Mouse (Mus musculus) megakaryocyte, adult 5-6 weeks (primary cell): ENCODE data around the gene Hagh. TPM values are rescaled to one million over a fixed set of nuclear protein-coding genes. Genes with fewer than 3 reads are reported as not detected.

ENCODE experiments used
- ATAC-seq: 2 replicates; pipeline ENCODE4 v1.8.0; 2016; ENCODE audit warnings: mild to moderate bottlenecking, inconsistent platforms; ENCODE audit not compliant: poor library complexity, severe bottlenecking
- total RNA-seq, 2 experiments: library from RNA; stranded (forward) in 1 of 2; stranded (reverse) in 1 of 2; fragments of 153-499, 151-499 nt in 1 of 2; fragments of 221-1000, 200-1000 nt in 1 of 2; gene quantifications; 2 replicates each; pipeline versions ENCODE4 v1.2.3 to v1.2.4; 2015 to 2017

The Hagh gene
- total RNA-seq, 2 experiments from 2014 or later: 25.0 to 29.5 TPM

DNA sequence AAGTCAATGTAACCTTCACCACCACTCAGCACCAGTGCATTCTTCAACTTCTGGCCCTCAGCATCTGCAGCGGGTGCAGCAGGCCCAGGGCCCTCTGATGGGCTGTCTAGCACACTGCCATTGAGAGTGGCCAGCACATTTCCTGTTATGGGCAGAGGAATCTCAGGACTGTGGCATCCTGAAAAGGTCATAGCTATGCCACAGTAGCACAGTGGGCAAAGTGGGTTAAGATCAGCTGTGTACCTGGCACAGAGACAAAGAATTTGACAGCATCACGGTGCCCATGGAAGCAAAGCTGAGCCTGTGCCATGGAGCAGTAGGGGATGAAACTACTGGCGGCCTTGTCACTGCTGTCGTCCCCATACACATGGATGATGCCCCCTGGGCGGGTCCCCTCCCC, 59.2 kb downstream of the Hagh start:
- no peak for ATAC-seq

DNA sequence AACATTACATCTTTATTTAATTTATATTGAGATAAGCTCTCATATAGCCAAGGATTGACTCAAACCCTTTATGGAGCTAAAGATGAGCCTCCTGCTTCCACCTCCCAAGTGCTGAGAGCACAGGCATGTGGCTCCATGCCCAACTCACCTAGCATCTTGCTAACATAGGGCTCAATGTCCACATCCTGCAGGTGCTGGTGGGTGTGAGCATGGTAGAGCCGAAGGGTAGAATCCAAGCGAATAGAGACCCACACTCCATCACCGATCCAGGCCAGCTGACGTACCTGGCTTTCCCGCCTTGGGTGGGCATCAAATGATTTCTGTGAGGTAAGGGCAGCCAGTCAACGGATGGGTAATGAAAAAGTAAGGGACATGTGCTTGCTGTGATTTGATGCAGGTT, 60.1 kb downstream of the Hagh start:
- ATAC-seq: no peak

- ATAC-seq: no peak
These were observed 62.2 kb downstream of the Hagh start for GRCm38 (mm10) chr17:24902124-24902523.

- no peak for ATAC-seq
These were observed 62.9 kb downstream of the Hagh start for GRCm38 (mm10) chr17:24902671-24903474.

DNA sequence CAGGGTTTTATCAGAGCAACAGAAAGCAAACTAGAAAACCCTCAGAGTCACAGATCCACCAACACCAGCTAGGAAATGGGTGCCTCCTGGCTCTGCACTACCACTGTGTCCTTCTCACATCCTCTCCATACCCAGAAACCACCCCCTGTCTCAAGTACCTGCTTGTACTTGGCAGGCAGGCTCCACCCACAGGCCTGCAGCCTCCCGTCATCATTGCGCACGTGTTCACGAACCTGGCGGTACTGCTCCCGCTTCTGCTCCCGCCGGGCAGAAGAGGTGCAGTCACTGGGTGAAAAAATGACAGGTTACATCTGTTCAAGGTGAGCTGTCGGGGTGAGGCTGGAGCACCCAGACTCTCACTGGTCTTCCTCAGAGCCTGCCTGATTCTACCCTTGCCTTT, 63.8 kb downstream of the Hagh start:
- no peak for ATAC-seq

DNA sequence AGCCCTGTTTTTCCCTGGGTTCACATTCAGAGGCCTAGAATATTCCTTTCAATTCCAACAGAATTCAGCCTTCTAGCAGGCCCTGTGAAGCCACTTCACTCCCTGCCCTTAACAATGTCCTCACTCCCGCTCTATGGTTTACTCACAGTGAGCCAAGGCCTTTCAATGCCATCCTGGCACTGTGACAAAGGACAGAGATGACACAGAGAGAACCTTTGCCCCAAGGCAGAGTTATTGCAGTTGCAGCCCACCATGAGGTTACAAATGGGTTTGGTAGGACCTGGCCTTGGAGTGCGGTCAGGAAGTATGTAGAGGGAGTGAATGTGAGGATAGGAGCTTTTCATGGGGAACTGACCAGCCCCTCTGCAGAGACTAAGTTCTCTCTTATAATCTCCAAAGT, 67.6 kb downstream of the Hagh start:
- no peak for ATAC-seq

DNA sequence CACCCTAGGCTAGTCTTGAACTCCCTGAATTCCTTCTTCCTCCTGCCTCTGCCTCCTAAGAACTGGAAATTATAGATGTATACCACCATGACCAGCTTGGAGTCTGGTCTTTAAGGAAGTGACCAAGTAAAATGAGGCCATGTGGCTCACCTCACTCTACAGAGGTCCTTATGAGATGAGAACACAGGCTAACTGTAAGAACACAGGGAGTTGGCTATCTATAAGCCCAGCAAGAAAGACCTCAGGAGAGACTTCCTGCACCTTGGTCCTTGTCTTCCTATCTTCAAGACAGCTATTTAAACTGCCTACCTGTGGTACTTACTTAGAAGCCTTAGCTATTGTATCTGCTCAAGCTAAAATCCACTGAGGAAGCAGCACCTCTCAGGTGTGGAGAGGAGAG, 74.0 kb downstream of the Hagh start:
- ATAC-seq: no peak

Other genes starting within 250 kb of the Hagh start
- gene Tsc2, start 207.5 kb upstream of the Hagh start, total RNA-seq (2015): 60.9 and 78.2 TPM in 2 replicates
- 25.5 and 32.4 TPM in 2 replicates for gene Tsc2, start 207.5 kb upstream of the Hagh start, total RNA-seq (2017)
- 0.50 and 2.1 TPM in 2 replicates for gene Nthl1, start 207.5 kb upstream of the Hagh start, total RNA-seq (2015)
- 3.4 and 4.7 TPM in 2 replicates for gene Nthl1, start 207.5 kb upstream of the Hagh start, total RNA-seq (2017)
- gene Slc9a3r2, start 189.8 kb upstream of the Hagh start, total RNA-seq (2015): 0.30 and 1.4 TPM in 2 replicates
- 1.1 and 1.5 TPM in 2 replicates for gene Slc9a3r2, start 189.8 kb upstream of the Hagh start, total RNA-seq (2017)
- gene Npw, start 181.7 kb upstream of the Hagh start, total RNA-seq (2015): not detected in 2 replicates
- not detected in 2 replicates for gene Npw, start 181.7 kb upstream of the Hagh start, total RNA-seq (2017)
- gene Zfp598, start 170.5 kb upstream of the Hagh start, total RNA-seq (2015): 18.1 and 19.2 TPM in 2 replicates
- gene Zfp598, start 170.5 kb upstream of the Hagh start, total RNA-seq (2017): 12.7 and 17.8 TPM in 2 replicates
- not detected in 2 replicates for gene Syngr3, start 150.2 kb upstream of the Hagh start, total RNA-seq (2015)
- gene Syngr3, start 150.2 kb upstream of the Hagh start, total RNA-seq (2017): not detected in 2 replicates
- 18.1 and 21.8 TPM in 2 replicates for gene Gfer, start 144.0 kb upstream of the Hagh start, total RNA-seq (2015)
- gene Gfer, start 144.0 kb upstream of the Hagh start, total RNA-seq (2017): 31.6 and 36.2 TPM in 2 replicates
- gene Noxo1, start 143.9 kb upstream of the Hagh start, total RNA-seq (2015): 1.5 and 1.7 TPM in 2 replicates
- 0.62 and 1.9 TPM in 2 replicates for gene Noxo1, start 143.9 kb upstream of the Hagh start, total RNA-seq (2017)
- 9.1 and 10.3 TPM in 2 replicates for gene Tbl3, start 132.5 kb upstream of the Hagh start, total RNA-seq (2015)
- gene Tbl3, start 132.5 kb upstream of the Hagh start, total RNA-seq (2017): 15.6 and 21.3 TPM in 2 replicates
- not detected in 2 replicates for gene Rnf151, start 122.1 kb upstream of the Hagh start, total RNA-seq (2015)
- not detected in 2 replicates for gene Rnf151, start 122.1 kb upstream of the Hagh start, total RNA-seq (2017)
- 2,172 and 2,303 TPM in 2 replicates for gene Rps2, start 122.0 kb upstream of the Hagh start, total RNA-seq (2015)
- 591 and 664 TPM in 2 replicates for gene Rps2, start 122.0 kb upstream of the Hagh start, total RNA-seq (2017)
- gene Ndufb10, start 115.7 kb upstream of the Hagh start, total RNA-seq (2015): 186 and 217 TPM in 2 replicates
- 251 and 266 TPM in 2 replicates for gene Ndufb10, start 115.7 kb upstream of the Hagh start, total RNA-seq (2017)
- gene Rpl3l, start 112.3 kb upstream of the Hagh start, total RNA-seq (2015): 0.45 and 0.52 TPM in 2 replicates
- gene Rpl3l, start 112.3 kb upstream of the Hagh start, total RNA-seq (2017): 0.15 and 1.5 TPM in 2 replicates
- 1,003 and 1,039 TPM in 2 replicates for gene Msrb1, start 103.5 kb upstream of the Hagh start, total RNA-seq (2015)
- 540 and 544 TPM in 2 replicates for gene Msrb1, start 103.5 kb upstream of the Hagh start, total RNA-seq (2017)
- gene Hs3st6, start 87.2 kb upstream of the Hagh start, total RNA-seq (2015): not detected in 2 replicates
- not detected in 2 replicates for gene Hs3st6, start 87.2 kb upstream of the Hagh start, total RNA-seq (2017)
- gene Meiob, start 35.9 kb upstream of the Hagh start, total RNA-seq (2015): not detected in 2 replicates
- 0.33 TPM in 1 of 2 replicates, not detected in the other for gene Meiob, start 35.9 kb upstream of the Hagh start, total RNA-seq (2017)
- gene Fahd1, start 10.2 kb downstream of the Hagh start, total RNA-seq (2015): 3.7 and 4.0 TPM in 2 replicates
- gene Fahd1, start 10.2 kb downstream of the Hagh start, total RNA-seq (2017): 8.4 and 13.0 TPM in 2 replicates
- not detected in 2 replicates for gene Igfals, start 25.9 kb downstream of the Hagh start, total RNA-seq (2015)
- not detected in 2 replicates for gene Igfals, start 25.9 kb downstream of the Hagh start, total RNA-seq (2017)
- 74.4 and 76.3 TPM in 2 replicates for gene Nubp2, start 46.2 kb downstream of the Hagh start, total RNA-seq (2015)
- 39.8 and 43.2 TPM in 2 replicates for gene Nubp2, start 46.2 kb downstream of the Hagh start, total RNA-seq (2017)
- 17.1 and 19.8 TPM in 2 replicates for gene Spsb3, start 46.5 kb downstream of the Hagh start, total RNA-seq (2015)
- 11.1 and 11.9 TPM in 2 replicates for gene Spsb3, start 46.5 kb downstream of the Hagh start, total RNA-seq (2017)
- 2.2 and 5.8 TPM in 2 replicates for gene Eme2, start 54.9 kb downstream of the Hagh start, total RNA-seq (2015)
- 13.5 and 17.4 TPM in 2 replicates for gene Eme2, start 54.9 kb downstream of the Hagh start, total RNA-seq (2017)
- gene Mrps34, start 55.0 kb downstream of the Hagh start, total RNA-seq (2015): 30.0 and 30.1 TPM in 2 replicates
- gene Mrps34, start 55.0 kb downstream of the Hagh start, total RNA-seq (2017): 12.9 and 18.9 TPM in 2 replicates
- 27.2 and 28.2 TPM in 2 replicates for gene Nme3, start 56.4 kb downstream of the Hagh start, total RNA-seq (2015)
- gene Nme3, start 56.4 kb downstream of the Hagh start, total RNA-seq (2017): 40.9 and 45.5 TPM in 2 replicates
- 17.3 and 17.6 TPM in 2 replicates for gene Mapk8ip3, start 96.8 kb downstream of the Hagh start, total RNA-seq (2015)
- gene Mapk8ip3, start 96.8 kb downstream of the Hagh start, total RNA-seq (2017): 20.1 and 36.1 TPM in 2 replicates
- 60.9 and 63.8 TPM in 2 replicates for gene Jpt2, start 120.5 kb downstream of the Hagh start, total RNA-seq (2015)
- 54.0 and 55.0 TPM in 2 replicates for gene Jpt2, start 120.5 kb downstream of the Hagh start, total RNA-seq (2017)
- gene Cramp1l, start 175.6 kb downstream of the Hagh start, total RNA-seq (2015): 17.7 and 18.1 TPM in 2 replicates
- 9.8 and 10.2 TPM in 2 replicates for gene Cramp1l, start 175.6 kb downstream of the Hagh start, total RNA-seq (2017)
- gene Ift140, start 175.9 kb downstream of the Hagh start, total RNA-seq (2015): 6.4 and 8.1 TPM in 2 replicates
- gene Ift140, start 175.9 kb downstream of the Hagh start, total RNA-seq (2017): 9.9 and 17.2 TPM in 2 replicates
- gene Tmem204, start 243.4 kb downstream of the Hagh start, total RNA-seq (2015): not detected in 2 replicates
- not detected in 2 replicates for gene Tmem204, start 243.4 kb downstream of the Hagh start, total RNA-seq (2017)